Mouse (Mus musculus): Measurements from ENCODE around the gene Olfr157.
"Not testable (repeated sequence)": the region's sequence is repeated elsewhere in the genome, so short reads cannot be mapped to it uniquely, and the experiment has no call there.

Olfr157 gene

DNA sequence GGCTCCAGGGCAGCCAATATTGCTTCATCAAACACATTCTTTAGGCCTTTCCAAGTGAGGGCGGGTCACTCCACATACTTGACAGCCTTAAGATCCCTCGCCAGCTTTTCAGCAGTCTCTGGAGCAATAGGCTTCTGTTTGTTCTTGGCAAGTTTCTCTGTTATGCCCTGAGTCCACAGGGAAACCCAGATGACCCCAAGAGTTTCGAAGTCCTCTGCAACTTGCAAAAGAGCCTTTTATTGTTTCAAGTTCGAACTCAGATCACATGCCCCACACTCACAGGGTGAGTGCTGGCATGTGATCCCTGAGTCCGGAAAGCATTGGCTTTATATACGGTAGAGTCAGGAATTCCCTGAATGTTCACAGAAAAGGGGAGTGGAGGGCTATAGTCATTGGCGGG is 41.1 kb downstream of the Olfr157 start:
- no peak for DNase-seq (ENCODE audit: low spot score in 2 of 2)

DNA sequence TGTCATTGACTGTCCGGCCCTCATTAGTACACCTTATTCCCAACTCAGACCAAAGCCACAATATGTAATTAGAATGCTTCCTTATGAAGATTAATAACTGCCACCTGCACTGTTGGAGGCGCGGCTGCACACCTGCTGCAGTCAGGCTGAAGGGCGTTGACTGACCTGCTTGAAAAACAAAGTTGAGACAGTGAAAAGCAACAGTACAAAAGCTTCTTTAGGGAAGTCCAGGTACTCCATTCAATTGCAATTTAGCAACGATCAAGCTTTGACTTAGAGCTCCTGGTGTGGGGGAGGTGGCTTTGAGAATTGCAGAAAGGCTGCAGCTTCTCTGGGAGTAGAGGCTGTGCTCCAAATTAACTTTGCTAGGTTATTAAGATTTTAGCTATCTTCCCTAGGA is 44.2 kb downstream of the Olfr157 start:
- not testable (repeated sequence) for DNase-seq (ENCODE audit: low spot score in 2 of 2)

DNA sequence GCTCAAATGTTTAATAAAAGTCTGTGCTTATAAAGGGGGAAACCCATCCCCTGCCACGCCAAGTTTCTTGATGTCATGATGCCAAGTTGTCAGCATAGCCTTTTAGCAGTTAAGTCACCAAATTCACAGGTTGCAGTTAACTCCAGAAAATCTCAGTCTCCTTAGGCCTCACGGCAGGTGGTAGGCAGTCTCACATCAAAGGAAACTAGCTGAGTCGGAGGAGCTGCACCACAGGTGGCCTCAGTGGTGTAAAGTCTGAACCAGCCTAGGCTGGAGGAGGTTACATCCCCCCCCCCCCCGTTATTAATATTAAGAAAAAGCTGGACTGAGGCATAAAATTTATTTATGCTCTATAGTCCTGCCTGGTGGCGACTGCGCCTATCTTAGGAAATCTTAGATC is 44.7 kb downstream of the Olfr157 start:
- no peak for DNase-seq (ENCODE audit: low spot score in 2 of 2)
